1 mouse cellular context compared by ENCODE assay signal in the genomic region with DNA sequence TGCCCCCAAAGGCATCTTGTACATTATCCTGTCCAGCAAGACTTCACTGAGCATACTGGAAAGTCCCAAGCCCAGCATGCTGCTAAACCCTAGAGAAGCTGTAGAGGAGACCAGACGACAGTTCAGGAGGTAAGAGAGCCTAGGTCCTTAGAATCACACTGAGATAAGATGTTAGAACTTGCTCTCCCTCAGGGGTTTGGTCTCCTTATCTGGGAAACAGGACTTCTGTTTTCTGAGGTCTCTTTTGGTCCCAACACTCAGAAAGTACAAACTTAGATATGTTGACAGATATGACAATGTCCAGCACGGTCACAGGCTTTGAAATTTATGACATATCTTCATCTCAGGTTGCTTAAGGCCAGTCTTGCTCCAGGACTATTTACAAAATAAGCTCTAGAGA.
A peak's percentile ranks its signal among the peaks of the same experiment; 100 is the strongest.
TF ChIP-seq lines count a peak whose summit lies in the region.

No protein-coding gene starts in this region.

TF ChIP-seq in MEL, 35 proteins besides CTCF, POLR2A, EP300 and RAD21 (continued from another document):
- TF ChIP-seq JUND (IDR thresholded peaks at IDR 0.05; ENCODE audit: low read depth, low read length), result no peak
- no peak for TF ChIP-seq SMC3 (IDR thresholded peaks at IDR 0.05; ENCODE audit: low read depth, low read length)
- TF ChIP-seq NRF1 (IDR thresholded peaks at IDR 0.05; ENCODE audit: insufficient read depth, low read depth, low read length, poor library complexity, severe bottlenecking), result no peak
- TF ChIP-seq ZNF384 (IDR thresholded peaks at IDR 0.05; ENCODE audit: low read depth, low read length), result no peak
- TF ChIP-seq CHD2 (IDR thresholded peaks at IDR 0.05; ENCODE audit: low read length), result no peak
- no peak for TF ChIP-seq TBP (IDR thresholded peaks at IDR 0.05; ENCODE audit: low read depth, low read length)
- TF ChIP-seq ZMIZ1 (IDR thresholded peaks at IDR 0.05; ENCODE audit: low read depth, low read length), result no peak
- TF ChIP-seq ZC3H11A (IDR thresholded peaks at IDR 0.05; ENCODE audit: low read depth, low read length), result peak; percentile 13; the same call in 1 of the 2 replicates
- TF ChIP-seq GATA1 (IDR thresholded peaks at IDR 0.05; ENCODE audit: low read depth, low read length), result peak; percentile 89
- 0 out of 2 replicates have a peak, but pooled peaks have one; percentile 20 for TF ChIP-seq MAX (IDR thresholded peaks at IDR 0.05; ENCODE audit: low read length)
- TF ChIP-seq MXI1 (IDR thresholded peaks at IDR 0.05; ENCODE audit: low read depth, low read length), result peak; percentile 59; the same call in 1 of the 2 replicates
- 0 out of 2 replicates have a peak, but pooled peaks have one; percentile 17 for TF ChIP-seq TCF12 (IDR thresholded peaks at IDR 0.05; ENCODE audit: low read depth, low read length)
- no peak for TF ChIP-seq POLR2AphosphoS2 (IDR thresholded peaks at IDR 0.05; ENCODE audit: low read length)
- TF ChIP-seq MYB (IDR thresholded peaks at IDR 0.05; ENCODE audit: low read depth, low read length), result no peak
- no peak for TF ChIP-seq USF2 (IDR thresholded peaks at IDR 0.05; ENCODE audit: borderline replicate concordance in 1 of 2, insufficient read depth in 1 of 2, low read depth in 1 of 2, low read length in 2 of 2)
- TF ChIP-seq MAFK (IDR thresholded peaks at IDR 0.05; ENCODE audit: borderline replicate concordance, low read depth, low read length), result no peak
- TF ChIP-seq NELFE (IDR thresholded peaks at IDR 0.05; ENCODE audit: low read depth, low read length), result no peak
- no peak for TF ChIP-seq USF1 (IDR thresholded peaks at IDR 0.05; ENCODE audit: low read depth, low read length)
- no peak for TF ChIP-seq ELF1 (IDR thresholded peaks at IDR 0.05; ENCODE audit: low read depth, low read length)
- TF ChIP-seq SIN3A (IDR thresholded peaks at IDR 0.05; ENCODE audit: low read length), result no peak
- no peak for TF ChIP-seq MEF2A (IDR thresholded peaks at IDR 0.05; ENCODE audit: extremely low read depth, insufficient replicate concordance, low read depth, low read length, poor library complexity, severe bottlenecking)
- TF ChIP-seq E2F4 (IDR thresholded peaks at IDR 0.05; ENCODE audit: borderline replicate concordance, low read depth, low read length), result no peak
- no peak for TF ChIP-seq POLR2AphosphoS5 (IDR thresholded peaks at IDR 0.05; ENCODE audit: borderline replicate concordance, low read depth, low read length)
- peak; percentile 62; the same call in 1 of the 2 replicates for TF ChIP-seq ETS1 (IDR thresholded peaks at IDR 0.05; ENCODE audit: low read depth, low read length)
- TF ChIP-seq RCOR1 (IDR thresholded peaks at IDR 0.05; ENCODE audit: low read depth, low read length), result peak; percentile 60
- peak; percentile 16; the same call in 1 of the 2 replicates for TF ChIP-seq BHLHE40 (IDR thresholded peaks at IDR 0.05; ENCODE audit: borderline replicate concordance, low read depth, low read length)
- no peak for TF ChIP-seq TAL1 (IDR thresholded peaks at IDR 0.05; ENCODE audit: low read length)
- no peak for TF ChIP-seq GABPA (IDR thresholded peaks at IDR 0.05; ENCODE audit: low read depth, low read length)
- TF ChIP-seq HCFC1 (IDR thresholded peaks at IDR 0.05; ENCODE audit: low read depth, low read length), result no peak
- TF ChIP-seq KAT2A (conservative IDR thresholded peaks at IDR 0.05; ENCODE audit: low read depth, low read length), result no peak
TF ChIP-seq in MEL: peak in this region for 9.
